Mouse (Mus musculus): ENCODE data around the gene Pptc7. TPM values are rescaled to one million over a fixed set of nuclear protein-coding genes. Genes with fewer than 3 reads are reported as not detected.

Gene Pptc7
- polyA plus RNA-seq (2014; fragmentation: Nextera tagmentation; extraction: Ambion mirVana): 7.9 and 10.9 TPM in 2 replicates

DNA sequence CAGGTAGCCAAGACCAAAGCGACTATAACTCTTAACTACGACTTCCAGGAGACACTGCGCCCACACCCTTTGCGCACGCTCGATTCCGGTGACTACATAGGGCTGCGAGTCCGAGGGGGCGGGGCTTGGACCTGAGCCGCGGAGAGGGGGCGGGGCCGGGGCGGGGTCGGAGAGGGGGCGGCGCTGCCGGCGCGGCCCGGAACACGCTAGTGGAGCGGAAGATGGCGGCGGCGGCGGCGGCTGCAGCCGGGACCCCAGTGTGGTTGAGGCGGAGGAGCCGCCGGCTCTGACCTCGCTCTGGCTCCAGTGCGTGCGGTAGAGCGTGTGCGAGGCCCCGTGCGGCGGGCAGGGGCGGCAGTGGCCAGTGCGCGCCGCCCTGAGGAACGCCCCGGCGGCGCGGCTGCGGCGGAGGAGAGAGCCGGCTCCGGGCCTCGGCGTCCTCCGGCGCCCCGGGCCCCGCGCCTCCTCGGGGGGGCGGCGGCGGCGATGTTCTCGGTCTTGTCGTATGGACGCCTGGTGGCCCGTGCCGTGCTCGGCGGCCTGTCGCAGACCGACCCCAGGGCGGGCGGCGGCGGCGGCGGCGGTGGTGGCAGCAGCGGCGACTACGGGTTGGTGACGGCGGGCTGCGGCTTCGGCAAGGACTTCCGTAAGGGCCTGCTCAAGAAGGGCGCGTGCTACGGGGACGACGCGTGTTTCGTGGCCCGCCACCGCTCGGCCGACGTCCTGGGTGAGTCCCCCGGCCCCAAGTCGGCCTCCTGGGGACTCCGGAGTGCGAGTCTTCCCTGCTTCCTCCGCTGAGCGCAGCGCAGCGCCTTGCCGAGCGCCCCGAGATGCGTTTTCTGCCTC, at the start of gene Pptc7:
Pptc7 (plus strand) TSS at position 183 of the 846 bp plus-strand sequence.
- H3K4me2 ChIP-seq (replicated peaks; ENCODE audit: low read depth, low read length): peak within 1 kb of the TSS; percentile 93

DNA sequence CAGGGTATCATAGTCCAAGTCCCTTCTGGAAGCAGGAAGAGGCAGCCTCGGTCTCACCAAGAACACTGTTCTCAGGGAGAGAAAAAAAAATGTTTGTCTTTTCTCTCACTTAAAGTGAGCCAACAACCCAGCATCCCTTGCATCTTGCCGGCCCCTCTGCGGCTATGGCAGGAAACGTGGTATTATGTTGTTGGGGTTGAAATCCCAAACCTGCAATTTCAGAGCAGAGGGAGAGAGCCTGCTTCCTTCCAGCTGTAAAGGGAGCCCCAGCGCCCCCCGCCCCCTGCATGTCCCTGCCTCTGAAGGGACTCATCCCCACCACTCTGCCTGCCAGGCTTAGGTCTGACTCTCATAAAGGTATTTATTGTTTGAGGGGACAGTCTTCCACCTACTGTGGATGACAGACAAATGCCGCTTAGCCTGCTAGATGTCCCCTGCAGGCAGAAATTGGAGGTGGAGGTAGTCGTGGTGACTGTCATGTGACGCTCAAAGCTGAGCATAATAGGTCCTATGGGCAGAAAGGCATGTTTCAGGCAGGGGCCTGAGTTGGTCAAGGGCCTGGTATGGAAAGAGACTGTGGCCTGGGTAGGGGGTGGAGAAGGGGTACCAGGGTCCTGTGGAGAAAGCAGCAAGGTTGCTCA, 48.8 kb upstream of the Pptc7 start:
- Histone ChIP-seq H3K4me2 (replicated peaks; ENCODE audit: low read depth, low read length) (no peak overlapping the region), H3K9me3 (ENCODE audit: control insufficient read depth, low read length) (no peaks in the 10 kb centered on the region), H3K9ac (ENCODE audit: low read depth, low read length) (no peak overlapping the region), H3K4me3 (ENCODE audit: low read length) (no peak overlapping the region), H3K36me3 (ENCODE audit: control insufficient read depth, insufficient read depth, low read length) (peaks cover 9% of the 10 kb centered on the region), H3K27ac (ENCODE audit: low read depth, low read length) (no peak overlapping the region), H3K4me1 (ENCODE audit: control insufficient read depth, insufficient read depth, low read length) (no peaks in the 10 kb centered on the region), H3K27me3 (ENCODE audit: control insufficient read depth, insufficient read depth, low read length) (no peaks in the 10 kb centered on the region)
- 60% methylated on average over 9 of the region's 9 CpGs for WGBS
- ATAC-seq (ENCODE audit: low FRiP score, low TSS enrichment): no peak

More for the DNA sequence above, at the start of gene Pptc7:
- Histone ChIP-seq H3K27me3 (ENCODE audit: control insufficient read depth, insufficient read depth, low read length) (no peaks in the 10 kb centered on the region), H3K4me3 (ENCODE audit: low read length) (peak within 1 kb of the TSS; percentile 97), H3K36me3 (ENCODE audit: control insufficient read depth, insufficient read depth, low read length) (peaks cover 6% of the 10 kb centered on the region; the same call in 1 of the 2 replicates), H3K27ac (ENCODE audit: low read depth, low read length) (peak within 1 kb of the TSS; percentile 59), H3K9ac (ENCODE audit: low read depth, low read length) (peak within 1 kb of the TSS; percentile 91), H3K9me3 (ENCODE audit: control insufficient read depth, low read length) (no peaks in the 10 kb centered on the region), H3K4me1 (ENCODE audit: control insufficient read depth, insufficient read depth, low read length) (peaks cover 12% of the 10 kb centered on the region; the same call in 1 of the 2 replicates)
- ATAC-seq (ENCODE audit: low FRiP score, low TSS enrichment): peak; percentile 94
- under 1% methylated on average over 91 of the region's 114 CpGs for WGBS

DNA sequence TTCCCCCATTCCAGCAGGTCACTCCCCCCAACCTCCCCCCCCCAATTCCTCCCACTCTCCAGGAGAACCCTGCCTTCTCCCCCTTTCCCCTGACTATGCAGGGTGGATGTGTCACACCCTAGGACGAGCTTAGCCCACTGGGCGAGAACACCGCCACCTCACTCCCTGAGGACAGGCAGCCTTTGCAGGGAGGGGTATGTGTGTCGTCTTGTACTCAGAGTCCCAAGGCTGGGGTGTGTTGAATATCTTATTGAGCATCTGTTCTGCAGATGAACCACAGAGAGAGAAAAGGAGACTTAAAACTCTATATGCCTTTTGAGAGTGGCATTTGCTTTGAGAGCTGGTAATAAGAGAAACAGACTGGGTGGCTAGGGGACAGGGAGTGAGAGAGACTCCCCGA, 47.0 kb upstream of the Pptc7 start:
- H3K4me1 ChIP-seq (ENCODE audit: control insufficient read depth, insufficient read depth, low read length): no peaks in the 10 kb centered on the region
- H3K4me3 ChIP-seq (ENCODE audit: low read length): no peak overlapping the region
- 68% methylated on average over 5 of the region's 5 CpGs for WGBS
- no peaks in the 10 kb centered on the region for H3K27me3 ChIP-seq (ENCODE audit: control insufficient read depth, insufficient read depth, low read length)
- H3K36me3 ChIP-seq (ENCODE audit: control insufficient read depth, insufficient read depth, low read length): peaks cover 28% of the 10 kb centered on the region
- no peak overlapping the region for H3K4me2 ChIP-seq (replicated peaks; ENCODE audit: low read depth, low read length)
- ATAC-seq (ENCODE audit: low FRiP score, low TSS enrichment): no peak
- H3K9ac ChIP-seq (ENCODE audit: low read depth, low read length): no peak overlapping the region
- no peaks in the 10 kb centered on the region for H3K9me3 ChIP-seq (ENCODE audit: control insufficient read depth, low read length)
- no peak overlapping the region for H3K27ac ChIP-seq (ENCODE audit: low read depth, low read length)

DNA sequence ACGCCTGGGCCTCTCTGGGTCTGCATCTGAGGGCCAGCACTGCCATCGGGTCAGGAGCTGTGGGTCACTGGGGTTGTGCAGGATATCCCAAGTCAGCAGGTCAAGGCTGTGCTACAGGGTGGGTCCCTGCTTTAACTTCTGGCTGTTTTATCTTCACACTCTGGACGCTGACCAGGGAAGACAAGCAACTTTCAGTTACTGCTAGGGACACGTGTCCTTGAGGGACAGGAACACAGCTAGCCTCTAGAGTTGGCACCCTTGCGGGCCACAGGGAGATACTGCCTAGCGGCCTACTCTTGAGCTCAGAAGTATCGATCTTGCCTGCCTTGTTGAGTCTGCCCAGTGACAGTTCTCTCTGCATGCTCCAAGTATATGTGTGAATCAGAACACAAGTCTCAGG, 44.5 kb upstream of the Pptc7 start:
- ATAC-seq (ENCODE audit: low FRiP score, low TSS enrichment): no peak
- Histone ChIP-seq H3K4me3 (ENCODE audit: low read length) (no peak overlapping the region), H3K9me3 (ENCODE audit: control insufficient read depth, low read length) (no peaks in the 10 kb centered on the region), H3K36me3 (ENCODE audit: control insufficient read depth, insufficient read depth, low read length) (peaks cover 30% of the 10 kb centered on the region), H3K27me3 (ENCODE audit: control insufficient read depth, insufficient read depth, low read length) (no peaks in the 10 kb centered on the region), H3K4me1 (ENCODE audit: control insufficient read depth, insufficient read depth, low read length) (no peaks in the 10 kb centered on the region), H3K9ac (ENCODE audit: low read depth, low read length) (no peak overlapping the region), H3K4me2 (replicated peaks; ENCODE audit: low read depth, low read length) (no peak overlapping the region), H3K27ac (ENCODE audit: low read depth, low read length) (no peak overlapping the region)
- 87% methylated on average over 7 of the region's 7 CpGs for WGBS

DNA sequence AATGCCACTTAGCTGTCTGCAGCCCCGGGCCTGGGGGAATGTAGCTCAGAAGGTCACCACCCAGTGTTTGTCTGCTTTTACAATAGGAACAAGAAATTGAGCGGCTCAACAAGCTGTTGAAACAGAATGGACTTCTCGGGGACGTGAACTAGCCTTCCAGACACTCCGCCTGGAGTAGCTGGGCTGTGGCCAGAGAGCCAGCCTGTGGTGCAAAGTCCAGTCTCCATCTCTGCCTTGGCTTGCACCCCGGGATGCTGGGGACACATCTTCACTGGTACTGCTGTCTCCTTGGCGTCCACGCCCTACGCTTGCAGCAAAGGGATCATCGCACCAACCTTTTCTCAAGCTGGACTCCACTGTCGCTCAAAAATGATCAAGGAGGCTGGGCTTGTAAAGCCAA, 43.6 kb upstream of the Pptc7 start:
- Histone ChIP-seq H3K27ac (ENCODE audit: low read depth, low read length) (no peak overlapping the region), H3K9me3 (ENCODE audit: control insufficient read depth, low read length) (no peaks in the 10 kb centered on the region), H3K36me3 (ENCODE audit: control insufficient read depth, insufficient read depth, low read length) (peaks cover 30% of the 10 kb centered on the region), H3K9ac (ENCODE audit: low read depth, low read length) (no peak overlapping the region), H3K4me3 (ENCODE audit: low read length) (no peak overlapping the region), H3K27me3 (ENCODE audit: control insufficient read depth, insufficient read depth, low read length) (no peaks in the 10 kb centered on the region), H3K4me2 (replicated peaks; ENCODE audit: low read depth, low read length) (no peak overlapping the region), H3K4me1 (ENCODE audit: control insufficient read depth, insufficient read depth, low read length) (no peaks in the 10 kb centered on the region)
- no peak for ATAC-seq (ENCODE audit: low FRiP score, low TSS enrichment)
- 95% methylated on average over 11 of the region's 11 CpGs for WGBS

DNA sequence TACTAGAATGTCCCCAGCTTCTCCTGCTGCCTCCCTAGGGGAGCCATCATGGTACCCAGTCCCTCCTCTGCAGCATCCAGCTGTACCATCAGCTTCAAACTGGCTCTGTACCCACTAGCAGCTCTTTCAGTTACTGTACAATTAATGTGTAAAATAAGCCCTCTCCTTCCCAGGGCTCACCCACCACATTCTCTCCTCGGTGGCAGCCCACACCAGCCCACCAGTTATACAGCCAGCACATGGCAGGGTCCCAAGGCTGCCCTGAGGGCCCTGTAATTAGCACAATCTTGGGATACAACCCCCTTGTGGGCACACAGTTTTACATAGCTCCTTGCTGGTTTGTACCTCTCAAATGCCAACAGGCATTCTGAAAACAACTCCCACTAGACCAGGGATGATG, 43.2 kb upstream of the Pptc7 start:
- H3K9ac ChIP-seq (ENCODE audit: low read depth, low read length): no peak overlapping the region
- no peak for ATAC-seq (ENCODE audit: low FRiP score, low TSS enrichment)
- H3K4me1 ChIP-seq (ENCODE audit: control insufficient read depth, insufficient read depth, low read length): no peaks in the 10 kb centered on the region
- peaks cover 30% of the 10 kb centered on the region for H3K36me3 ChIP-seq (ENCODE audit: control insufficient read depth, insufficient read depth, low read length)
- H3K4me2 ChIP-seq (replicated peaks; ENCODE audit: low read depth, low read length): no peak overlapping the region
- no peaks in the 10 kb centered on the region for H3K9me3 ChIP-seq (ENCODE audit: control insufficient read depth, low read length)
- H3K27ac ChIP-seq (ENCODE audit: low read depth, low read length): no peak overlapping the region
- no peaks in the 10 kb centered on the region for H3K27me3 ChIP-seq (ENCODE audit: control insufficient read depth, insufficient read depth, low read length)
- H3K4me3 ChIP-seq (ENCODE audit: low read length): no peak overlapping the region
- 72% methylated on average over 1 of the region's 1 CpGs for WGBS

DNA sequence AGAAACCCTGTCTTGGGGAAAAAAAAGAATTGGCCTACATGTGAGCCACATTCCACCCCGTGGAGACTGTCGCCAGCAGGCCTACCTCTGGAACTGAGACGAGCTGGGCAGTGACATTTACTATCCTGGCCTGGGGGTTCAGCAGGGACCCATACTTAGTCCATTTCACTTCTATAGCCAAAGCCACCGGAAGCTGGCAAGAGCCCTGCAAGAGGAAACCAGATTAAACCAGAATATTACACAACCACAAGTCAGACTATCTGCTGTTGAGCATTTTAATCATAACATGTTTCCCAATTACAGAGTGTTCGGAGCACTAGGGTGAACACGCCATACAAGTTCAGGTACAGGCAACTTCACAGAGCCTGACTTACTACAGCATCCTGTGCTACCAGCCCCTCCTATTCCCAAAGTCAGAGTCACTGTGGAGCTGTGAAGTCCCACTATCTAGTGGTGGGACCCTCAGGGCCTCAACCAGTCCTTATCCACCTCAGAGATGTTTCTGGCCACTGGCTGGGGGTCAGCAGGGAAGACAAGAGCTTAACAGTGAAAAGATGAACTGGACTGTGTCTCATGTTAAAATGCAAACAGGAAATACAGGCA, 41.5 kb upstream of the Pptc7 start:
- no peaks in the 10 kb centered on the region for H3K27me3 ChIP-seq (ENCODE audit: control insufficient read depth, insufficient read depth, low read length)
- no peak overlapping the region for H3K27ac ChIP-seq (ENCODE audit: low read depth, low read length)
- no peak overlapping the region for H3K4me2 ChIP-seq (replicated peaks; ENCODE audit: low read depth, low read length)
- no peaks in the 10 kb centered on the region for H3K4me1 ChIP-seq (ENCODE audit: control insufficient read depth, insufficient read depth, low read length)
- WGBS: 88% methylated on average over 6 of the region's 6 CpGs
- H3K9me3 ChIP-seq (ENCODE audit: control insufficient read depth, low read length): no peaks in the 10 kb centered on the region
- H3K4me3 ChIP-seq (ENCODE audit: low read length): no peak overlapping the region
- ATAC-seq (ENCODE audit: low FRiP score, low TSS enrichment): no peak
- peaks cover 34% of the 10 kb centered on the region for H3K36me3 ChIP-seq (ENCODE audit: control insufficient read depth, insufficient read depth, low read length)
- no peak overlapping the region for H3K9ac ChIP-seq (ENCODE audit: low read depth, low read length)

DNA sequence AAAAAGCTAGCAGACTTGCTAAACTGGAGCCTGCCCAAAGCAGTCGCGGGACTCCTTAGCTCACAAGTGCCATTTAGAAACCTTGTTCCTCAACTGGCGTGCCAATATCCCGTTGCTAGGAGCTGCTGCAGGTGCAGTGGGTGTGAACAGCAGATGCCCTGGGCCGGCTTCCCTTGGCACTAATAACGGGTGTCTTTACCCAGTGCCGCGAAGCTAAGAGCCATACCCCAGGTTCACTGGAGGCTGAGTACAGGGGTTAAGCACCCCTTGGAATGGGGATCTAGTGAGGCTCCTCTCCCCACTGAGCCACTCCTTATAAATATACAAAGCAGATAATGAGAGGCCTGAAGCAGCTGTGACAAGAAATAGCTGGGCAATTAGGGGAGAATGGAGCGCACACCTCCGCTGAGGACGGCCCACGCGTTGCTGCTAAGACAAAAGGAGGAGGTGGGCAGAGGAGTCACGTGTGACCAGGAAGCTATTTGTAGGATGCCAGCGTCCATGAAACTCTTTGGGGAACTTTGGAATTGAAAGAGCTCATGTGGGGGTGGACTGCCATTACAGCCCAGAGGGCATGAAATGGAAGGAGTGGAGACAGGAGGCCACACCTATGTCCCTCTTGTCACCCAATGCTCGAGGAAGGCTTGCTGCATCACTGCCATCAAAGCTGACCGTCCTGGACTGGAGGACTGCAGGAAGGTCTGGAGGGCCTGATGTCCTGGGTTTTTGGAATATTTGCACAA, 40.2 kb upstream of the Pptc7 start:
- WGBS: 82% methylated on average over 17 of the region's 17 CpGs
- no peaks in the 10 kb centered on the region for H3K9me3 ChIP-seq (ENCODE audit: control insufficient read depth, low read length)
- no peaks in the 10 kb centered on the region for H3K4me1 ChIP-seq (ENCODE audit: control insufficient read depth, insufficient read depth, low read length)
- no peak for ATAC-seq (ENCODE audit: low FRiP score, low TSS enrichment)
- no peak overlapping the region for H3K4me2 ChIP-seq (replicated peaks; ENCODE audit: low read depth, low read length)
- no peak overlapping the region for H3K9ac ChIP-seq (ENCODE audit: low read depth, low read length)
- no peak overlapping the region for H3K4me3 ChIP-seq (ENCODE audit: low read length)
- peaks cover 44% of the 10 kb centered on the region for H3K36me3 ChIP-seq (ENCODE audit: control insufficient read depth, insufficient read depth, low read length)
- no peaks in the 10 kb centered on the region for H3K27me3 ChIP-seq (ENCODE audit: control insufficient read depth, insufficient read depth, low read length)
- H3K27ac ChIP-seq (ENCODE audit: low read depth, low read length): no peak overlapping the region

Data from kidney, embryonic 14.5 days (tissue).